Mouse (Mus musculus) embryonic facial prominence, embryonic 15.5 days (tissue): ENCODE data around the gene Hip1. TPM values are rescaled to one million over a fixed set of nuclear protein-coding genes. Genes with fewer than 3 reads are reported as not detected.

Experiments used
- ATAC-seq: fragments of 200-750 bp; cut with Nextera tagmentation; 2 replicates; pipeline ENCODE4 v1.8.0; 2017; ENCODE audit warnings: low read depth, moderate TSS enrichment; ENCODE audit not compliant: insufficient number of reproducible peaks, low FRiP score, low TSS enrichment
- H3K27ac ChIP-seq: fragments of 300-500 bp; sonication (generic); replicated peaks from 2 replicates; pipeline ENCODE4 v1.5.1; 2015; ENCODE audit warnings: mild to moderate bottlenecking, inconsistent platforms
- H3K27me3 ChIP-seq: fragments of 300-500 bp; sonication (generic); 2 replicates; pipeline ENCODE4 v1.6.1; 2015; ENCODE audit warnings: inconsistent platforms
- H3K36me3 ChIP-seq: fragments of 300-500 bp; sonication (generic); 2 replicates; pipeline ENCODE4 v1.6.1; 2015; ENCODE audit warnings: mild to moderate bottlenecking, inconsistent platforms
- H3K4me1 ChIP-seq: fragments of 300-500 bp; sonication (generic); 2 replicates; pipeline ENCODE4 v1.6.1; 2015; ENCODE audit warnings: inconsistent platforms
- H3K4me2 ChIP-seq: fragments of 300-500 bp; sonication (generic); replicated peaks from 2 replicates; pipeline ENCODE4 v1.6.1; 2015; ENCODE audit warnings: mild to moderate bottlenecking, inconsistent platforms
- H3K4me3 ChIP-seq: fragments of 300-500 bp; sonication (generic); replicated peaks from 2 replicates; pipeline ENCODE4 v1.5.1; 2015; ENCODE audit warnings: mild to moderate bottlenecking, inconsistent platforms
- H3K9ac ChIP-seq: fragments of 300-500 bp; sonication (generic); 2 replicates; pipeline ENCODE4 v1.6.1; 2015; ENCODE audit warnings: inconsistent platforms
- H3K9me3 ChIP-seq: fragments of 300-500 bp; sonication (generic); replicated peaks from 2 replicates; pipeline ENCODE4 v1.6.1; 2016; ENCODE audit warnings: inconsistent platforms
- WGBS: fragments of 180-500 bp; shearing (Covaris S2); methylation state at CpG from one replicate; pipeline ENCODE4 v1.1.7; 2015; 5-methylcytosine and 5-hydroxymethylcytosine counted together
- polyA plus RNA-seq: library from polyadenylated mRNA; unstranded; fragments of >200 nt; fragmentation: Nextera tagmentation; extraction: Ambion mirVana; gene quantifications from 2 replicates; pipeline ENCODE4 v1.2.1, GENCODE M21; 2015

Gene Hip1
- polyA plus RNA-seq, 1 experiment from 2014 or later = 32.0 TPM

DNA sequence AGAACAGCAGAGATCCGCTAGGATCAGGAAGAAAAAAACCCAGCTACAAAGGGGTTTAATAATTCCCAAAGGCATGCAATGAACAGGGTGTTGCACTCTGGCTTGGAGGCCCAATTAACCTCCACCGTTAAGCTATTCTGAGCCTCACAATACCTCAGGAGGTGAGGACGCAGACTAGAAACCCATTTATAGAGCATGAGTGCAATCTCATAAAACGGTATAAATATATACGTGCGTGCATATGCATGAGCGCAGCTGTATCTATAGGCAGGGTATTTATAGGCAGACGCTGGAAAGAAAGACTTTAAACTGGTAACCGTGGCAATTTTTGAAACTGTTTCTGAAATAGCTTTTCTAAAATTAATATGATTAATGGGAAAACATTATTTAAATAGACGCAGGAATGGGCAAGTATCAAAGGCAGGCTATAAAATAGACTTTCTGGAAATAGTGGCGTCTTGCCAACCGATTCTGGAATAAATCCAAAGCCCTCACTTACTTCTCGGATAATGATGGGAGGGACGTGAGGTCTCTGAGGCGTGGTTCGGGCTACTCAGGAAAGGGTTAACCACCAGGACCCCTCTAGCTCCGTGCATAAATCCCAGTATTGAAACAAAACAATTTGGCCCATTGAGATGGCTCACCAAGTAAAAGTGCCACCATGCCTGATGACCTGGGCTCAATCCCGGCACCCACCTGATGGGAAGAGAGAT is 37.2 kb downstream of the Hip1 start:
- Histone ChIP-seq H3K9me3 (no peaks in the 10 kb centered on the region), H3K36me3 (no peaks in the 10 kb centered on the region), H3K4me1 (peaks cover 30% of the 10 kb centered on the region), H3K4me2 (no peak overlapping the region), H3K27me3 (no peaks in the 10 kb centered on the region), H3K9ac (no peak overlapping the region), H3K4me3 (no peak overlapping the region), H3K27ac (no peak overlapping the region)
- 47% methylated on average over 18 of the region's 18 CpGs for WGBS
- no peak for ATAC-seq

DNA sequence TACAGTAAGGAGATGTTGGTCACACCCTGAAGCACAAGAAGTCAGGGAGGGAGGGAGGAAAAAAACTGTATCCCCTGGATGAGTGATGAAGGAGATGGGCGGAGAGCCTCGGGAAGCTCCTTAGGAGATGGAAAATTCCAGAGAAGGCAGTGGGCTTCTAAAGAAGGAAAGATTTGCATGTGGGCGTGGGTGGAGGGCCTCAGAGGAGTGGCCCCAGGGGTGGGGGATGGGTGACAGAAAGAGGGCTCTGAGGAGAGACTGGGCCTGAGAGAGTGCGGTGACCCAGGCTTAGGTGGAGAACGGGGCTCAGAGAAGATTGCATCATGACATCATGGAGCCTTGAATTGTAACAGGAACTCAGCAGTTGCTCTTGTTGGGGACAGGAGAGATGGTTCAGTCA is 39.5 kb downstream of the Hip1 start:
- H3K4me1 ChIP-seq = peaks cover 38% of the 10 kb centered on the region

DNA sequence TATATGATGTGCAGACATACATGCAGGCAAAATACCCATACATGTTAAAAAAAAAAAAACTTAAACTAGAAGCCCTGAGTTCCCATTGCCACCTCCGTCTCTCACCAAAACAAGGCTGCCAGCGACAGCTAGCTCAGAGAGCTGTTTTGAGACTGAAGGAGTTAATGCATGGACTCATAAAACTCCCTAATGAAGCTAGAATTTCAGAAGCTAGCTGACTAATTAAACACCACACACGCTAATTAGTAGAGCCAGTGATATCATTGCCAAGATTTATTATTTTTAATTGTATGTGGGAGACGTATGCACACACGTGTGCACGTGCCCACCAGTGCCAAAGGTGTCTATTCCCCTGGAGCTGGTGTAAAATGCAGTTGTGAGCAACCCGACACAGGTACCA is 42.0 kb downstream of the Hip1 start:
- no peak overlapping the region for H3K4me3 ChIP-seq
- H3K27me3 ChIP-seq = no peaks in the 10 kb centered on the region
- ATAC-seq = no peak
- 78% methylated on average over 7 of the region's 7 CpGs for WGBS
- H3K4me1 ChIP-seq = peaks cover 25% of the 10 kb centered on the region
- no peaks in the 10 kb centered on the region for H3K36me3 ChIP-seq
- 0 out of 2 replicates have a peak overlapping the region, but pooled peaks have one; percentile 4 for H3K27ac ChIP-seq
- H3K9me3 ChIP-seq = no peaks in the 10 kb centered on the region
- no peak overlapping the region for H3K9ac ChIP-seq
- H3K4me2 ChIP-seq = no peak overlapping the region

More for the DNA sequence above, 39.5 kb downstream of the Hip1 start:
- no peak overlapping the region for H3K4me2 ChIP-seq
- no peaks in the 10 kb centered on the region for H3K9me3 ChIP-seq
- H3K27ac ChIP-seq = no peak overlapping the region
- H3K36me3 ChIP-seq = no peaks in the 10 kb centered on the region
- no peak for ATAC-seq
- H3K9ac ChIP-seq = no peak overlapping the region
- no peaks in the 10 kb centered on the region for H3K27me3 ChIP-seq
- no peak overlapping the region for H3K4me3 ChIP-seq
- WGBS = 65% methylated on average over 5 of the region's 5 CpGs

DNA sequence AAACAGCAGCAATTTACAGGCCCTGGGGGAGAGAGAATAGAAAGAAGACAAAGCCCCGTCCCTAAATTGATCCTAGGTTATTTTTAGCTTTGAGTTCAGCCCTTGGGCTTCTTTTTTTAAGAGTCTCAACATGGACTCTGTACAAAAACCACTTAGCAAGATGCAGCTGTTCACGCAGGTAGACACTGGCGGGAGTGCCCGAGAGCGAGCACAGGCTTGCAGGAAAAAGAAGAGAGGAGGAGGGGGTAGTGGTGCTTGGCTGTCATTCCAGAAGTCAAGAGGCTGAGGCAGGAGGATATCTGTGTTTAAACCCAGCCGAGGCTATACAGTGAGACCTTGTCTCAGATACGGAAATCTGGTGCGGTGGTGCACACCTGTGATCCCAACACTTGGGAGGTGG is 42.9 kb downstream of the Hip1 start:
- 66% methylated on average over 8 of the region's 8 CpGs for WGBS
- Histone ChIP-seq H3K4me2 (no peak overlapping the region), H3K4me1 (peaks cover 17% of the 10 kb centered on the region; the same call in 1 of the 2 replicates), H3K27me3 (no peaks in the 10 kb centered on the region), H3K9me3 (no peaks in the 10 kb centered on the region), H3K36me3 (no peaks in the 10 kb centered on the region), H3K9ac (no peak overlapping the region), H3K27ac (0 out of 2 replicates have a peak overlapping the region, but pooled peaks have one; percentile 22), H3K4me3 (no peak overlapping the region)
- ATAC-seq = no peak

DNA sequence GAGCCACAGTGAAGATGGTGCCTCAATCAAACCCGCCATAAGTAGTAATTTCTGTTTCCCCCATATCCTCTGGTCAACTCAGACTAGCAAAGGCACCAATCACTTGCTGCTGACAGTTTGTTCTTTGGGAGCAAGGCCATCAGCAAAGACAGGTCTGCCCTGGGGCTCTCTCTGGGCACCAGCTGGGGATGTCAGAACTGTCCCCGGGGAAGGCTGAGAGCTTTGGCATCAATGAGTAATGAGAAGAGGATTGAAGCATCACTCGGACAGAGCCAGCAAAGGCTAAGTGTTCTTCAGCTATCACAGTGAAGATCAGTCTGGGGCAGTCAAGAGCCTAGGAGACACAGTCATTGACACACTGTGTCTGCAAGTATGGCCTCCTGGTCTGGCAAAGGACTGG is 46.0 kb downstream of the Hip1 start:
- no peak for ATAC-seq
- H3K4me1 ChIP-seq = peaks cover 8% of the 10 kb centered on the region; the same call in 1 of the 2 replicates
- H3K4me2 ChIP-seq = no peak overlapping the region
- H3K4me3 ChIP-seq = no peak overlapping the region
- H3K27ac ChIP-seq = no peak overlapping the region
- no peak overlapping the region for H3K9ac ChIP-seq
- no peaks in the 10 kb centered on the region for H3K9me3 ChIP-seq
- 82% methylated on average over 3 of the region's 3 CpGs for WGBS
- no peaks in the 10 kb centered on the region for H3K36me3 ChIP-seq
- no peaks in the 10 kb centered on the region for H3K27me3 ChIP-seq

DNA sequence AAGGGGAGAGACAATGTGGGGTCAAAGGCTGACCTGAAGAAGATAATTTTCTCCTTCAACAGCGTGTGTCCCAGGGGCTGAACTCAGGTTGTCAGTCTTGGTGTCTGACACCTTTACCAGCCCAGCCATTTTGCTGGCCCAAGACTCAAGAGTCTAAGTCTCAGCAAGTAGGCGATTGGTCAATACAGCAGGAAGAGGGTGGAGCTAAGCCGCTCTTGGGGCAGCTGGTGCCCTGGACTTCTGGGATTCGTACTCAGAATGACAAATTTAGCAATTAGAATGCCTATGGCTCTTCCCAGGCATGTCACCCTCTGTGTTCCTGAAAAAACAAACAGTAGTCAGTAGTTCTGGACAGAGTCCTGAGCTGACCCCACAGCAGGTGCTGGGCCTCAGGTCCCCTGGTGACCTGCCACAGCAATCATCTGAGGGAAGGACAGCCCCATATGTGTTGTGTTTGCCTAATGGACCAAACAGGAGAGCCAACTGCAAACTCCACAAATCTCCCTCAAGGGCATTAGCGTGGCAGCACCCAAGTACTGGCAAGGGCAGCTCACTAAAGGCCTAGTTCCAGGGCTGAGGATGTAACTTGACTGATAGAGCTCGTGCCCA is 47.5 kb downstream of the Hip1 start:
- no peak overlapping the region for H3K4me3 ChIP-seq
- H3K27me3 ChIP-seq = no peaks in the 10 kb centered on the region
- no peaks in the 10 kb centered on the region for H3K36me3 ChIP-seq
- H3K9ac ChIP-seq = no peak overlapping the region
- H3K27ac ChIP-seq = no peak overlapping the region
- no peaks in the 10 kb centered on the region for H3K9me3 ChIP-seq
- WGBS = 81% methylated on average over 6 of the region's 6 CpGs
- no peak overlapping the region for H3K4me2 ChIP-seq
- no peak for ATAC-seq
- H3K4me1 ChIP-seq = peaks cover 8% of the 10 kb centered on the region; the same call in 1 of the 2 replicates

DNA sequence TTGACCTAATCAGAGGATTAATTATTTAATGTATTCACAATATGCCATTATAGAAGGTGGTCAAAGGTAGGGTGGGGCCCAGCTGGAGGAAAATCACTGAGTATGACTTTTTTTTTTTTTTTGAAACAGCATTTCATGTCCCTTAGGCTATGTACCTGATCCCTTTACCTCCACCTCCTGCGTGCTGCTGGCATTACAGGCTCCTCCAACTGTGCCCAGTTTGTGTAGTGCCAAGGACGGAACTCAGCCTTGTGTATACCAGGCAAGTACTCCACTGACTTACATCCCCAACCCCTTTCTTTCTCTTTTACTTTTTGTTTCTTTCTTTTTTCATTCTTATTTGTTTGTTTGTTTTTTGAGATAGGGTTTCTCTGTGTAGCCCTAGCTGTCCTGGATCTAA is 48.4 kb downstream of the Hip1 start:
- ATAC-seq = no peak
- Histone ChIP-seq H3K9me3 (no peaks in the 10 kb centered on the region), H3K9ac (no peak overlapping the region), H3K27ac (no peak overlapping the region), H3K4me3 (no peak overlapping the region), H3K4me2 (no peak overlapping the region), H3K27me3 (no peaks in the 10 kb centered on the region), H3K4me1 (peaks cover 2% of the 10 kb centered on the region; the same call in 1 of the 2 replicates), H3K36me3 (no peaks in the 10 kb centered on the region)
- WGBS = 70% methylated on average over 2 of the region's 2 CpGs

DNA sequence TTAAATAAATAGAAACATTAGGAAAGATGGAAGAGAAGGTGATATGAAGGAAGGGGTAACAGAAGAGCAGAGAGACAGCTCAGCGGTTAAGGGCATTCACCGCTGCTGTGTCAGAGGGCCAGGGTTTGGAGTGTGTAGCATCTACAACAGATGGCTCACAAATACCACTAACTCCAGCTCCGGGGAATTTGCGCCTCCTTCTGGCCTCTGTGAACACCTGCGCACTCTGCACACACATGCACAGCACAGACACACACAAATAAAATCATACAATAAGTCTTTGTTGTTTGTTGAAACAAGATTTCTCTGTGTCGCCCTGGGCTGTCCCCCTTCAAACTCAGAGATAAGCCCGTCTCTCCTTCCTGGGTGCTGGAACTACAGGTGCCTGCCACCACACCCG is 49.4 kb downstream of the Hip1 start:
- Histone ChIP-seq H3K4me3 (no peak overlapping the region), H3K36me3 (no peaks in the 10 kb centered on the region), H3K27me3 (no peaks in the 10 kb centered on the region), H3K27ac (no peak overlapping the region), H3K4me2 (no peak overlapping the region), H3K9ac (no peak overlapping the region), H3K9me3 (no peaks in the 10 kb centered on the region), H3K4me1 (no peaks in the 10 kb centered on the region)
- ATAC-seq = no peak
- 94% methylated on average over 8 of the region's 8 CpGs for WGBS

DNA sequence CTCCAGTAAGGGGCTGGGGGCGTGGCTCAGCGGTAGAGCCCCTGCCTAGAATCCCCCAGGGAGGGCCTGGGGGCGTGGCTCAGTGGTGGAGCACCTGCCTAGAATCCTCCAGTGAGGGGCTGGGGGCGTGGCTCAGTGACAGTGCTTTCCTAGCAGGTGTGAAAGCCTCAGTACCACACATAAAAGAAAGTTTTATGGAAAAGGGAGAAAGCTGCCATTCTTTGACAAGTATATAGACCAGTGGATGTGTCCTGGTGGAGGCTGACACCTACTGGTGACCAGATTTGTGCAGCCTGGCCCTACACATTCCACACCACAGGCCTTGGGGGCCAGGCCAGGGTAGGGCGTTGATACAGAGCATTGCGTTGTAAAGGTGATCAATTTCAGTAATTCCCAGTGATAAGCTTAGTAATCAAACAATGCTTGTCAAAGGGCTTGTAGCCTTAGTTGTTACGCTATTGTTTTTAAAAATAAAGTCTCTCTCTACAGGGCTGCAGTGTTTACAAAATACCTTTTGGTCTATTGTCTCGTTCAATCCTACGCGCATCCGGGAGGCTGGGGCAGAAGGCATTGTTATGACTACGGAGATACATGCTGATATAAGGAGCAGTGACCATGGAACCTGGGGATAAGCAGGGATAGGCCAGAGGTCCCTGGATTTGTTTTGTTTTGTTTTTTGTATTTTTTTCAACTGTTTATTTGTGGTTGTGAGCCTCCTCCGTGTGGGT is 50.6 kb downstream of the Hip1 start:
- WGBS = 84% methylated on average over 13 of the region's 13 CpGs
- H3K4me3 ChIP-seq = no peak overlapping the region
- H3K36me3 ChIP-seq = no peaks in the 10 kb centered on the region
- H3K9ac ChIP-seq = no peak overlapping the region
- no peak for ATAC-seq
- no peak overlapping the region for H3K4me2 ChIP-seq
- H3K27me3 ChIP-seq = no peaks in the 10 kb centered on the region
- H3K9me3 ChIP-seq = no peaks in the 10 kb centered on the region
- no peak overlapping the region for H3K27ac ChIP-seq
- H3K4me1 ChIP-seq = peaks cover 10% of the 10 kb centered on the region

DNA sequence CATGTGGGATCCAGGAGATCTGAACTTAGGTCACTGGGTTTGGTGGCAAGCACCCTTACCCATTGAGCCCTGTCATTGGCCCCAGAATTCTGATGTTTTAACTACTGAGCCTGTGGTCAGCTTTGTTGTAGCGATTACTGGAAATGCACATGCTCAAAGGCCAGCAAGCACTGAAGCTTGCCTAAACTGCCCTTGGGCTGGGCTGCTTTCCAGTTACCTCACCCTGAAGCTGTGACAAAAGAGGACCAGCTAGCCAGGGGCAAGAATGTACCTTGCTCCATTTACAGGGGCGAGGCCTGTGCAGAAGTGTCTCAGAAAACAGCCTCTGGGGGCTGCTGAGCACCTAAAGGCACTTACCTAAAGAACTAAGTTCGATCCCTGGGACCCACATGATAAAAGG is 51.8 kb downstream of the Hip1 start:
- no peaks in the 10 kb centered on the region for H3K36me3 ChIP-seq
- H3K27me3 ChIP-seq = no peaks in the 10 kb centered on the region
- H3K9me3 ChIP-seq = no peaks in the 10 kb centered on the region
- H3K9ac ChIP-seq = no peak overlapping the region
- H3K4me1 ChIP-seq = peaks cover 19% of the 10 kb centered on the region
- no peak overlapping the region for H3K4me3 ChIP-seq
- no peak overlapping the region for H3K4me2 ChIP-seq
- no peak for ATAC-seq
- WGBS = 65% methylated on average over 3 of the region's 3 CpGs
- no peak overlapping the region for H3K27ac ChIP-seq

DNA sequence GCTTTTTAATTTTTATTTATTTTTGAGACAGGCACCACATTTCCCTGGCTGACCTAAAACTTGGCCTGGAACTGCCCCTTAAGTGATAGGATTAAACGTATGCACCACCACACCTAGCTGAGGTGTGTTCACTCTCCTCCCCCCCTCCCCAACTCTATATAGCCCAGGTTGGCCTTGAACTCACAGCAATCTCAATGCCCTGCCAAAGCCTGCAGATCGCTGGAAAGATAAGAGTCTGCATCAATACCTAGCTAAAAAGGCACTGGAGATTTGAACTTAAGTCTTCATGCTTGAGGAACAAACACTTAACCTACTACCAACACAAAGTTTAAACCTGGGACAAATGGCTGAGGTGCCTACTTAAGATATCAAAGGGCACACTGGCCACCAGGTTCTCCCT is 52.8 kb downstream of the Hip1 start:
- Histone ChIP-seq H3K27me3 (no peaks in the 10 kb centered on the region), H3K4me2 (no peak overlapping the region), H3K4me3 (no peak overlapping the region), H3K9ac (no peak overlapping the region), H3K4me1 (peaks cover 29% of the 10 kb centered on the region), H3K27ac (no peak overlapping the region), H3K36me3 (no peaks in the 10 kb centered on the region), H3K9me3 (no peaks in the 10 kb centered on the region)
- ATAC-seq = no peak
- WGBS = 88% methylated on average over 2 of the region's 2 CpGs
